Mouse (Mus musculus): ENCODE data around the gene Ppef1.
A peak's percentile ranks its signal among the peaks of the same experiment; 100 is the strongest.

The Ppef1 gene

GRCm38 (mm10) chrX:160598562-160599458 is 136.8 kb downstream of the Ppef1 start:
- peak; percentile 34 to 60 for DNase-seq (ENCODE audit: low spot score in 2 of 2)

GRCm38 (mm10) chrX:160598055-160598454 is 137.5 kb downstream of the Ppef1 start:
- DNase-seq (ENCODE audit: low spot score in 2 of 2): no peak

GRCm38 (mm10) chrX:160592933-160593332 is 142.6 kb downstream of the Ppef1 start:
- DNase-seq (ENCODE audit: low spot score in 2 of 2): no peak

DNA sequence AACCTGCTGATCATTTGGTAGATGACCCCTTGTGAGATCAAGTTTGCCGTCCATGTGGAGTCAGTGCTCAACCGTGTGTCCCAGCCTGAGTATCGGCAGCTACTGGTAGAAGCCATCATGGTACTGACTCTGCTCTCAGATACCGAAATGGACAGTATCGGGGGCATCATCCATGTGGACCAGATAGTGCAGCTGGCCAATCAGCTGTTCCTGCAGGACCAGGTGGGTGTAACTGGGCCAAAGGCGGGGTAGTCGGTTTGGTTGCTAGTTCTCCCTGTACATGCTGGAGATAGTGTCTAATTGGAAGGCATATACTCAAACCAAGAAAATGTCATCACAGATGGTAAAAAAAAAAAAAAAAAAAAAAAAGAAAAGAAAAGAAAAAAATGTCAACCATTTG is 145.4 kb downstream of the Ppef1 start:
- DNase-seq (ENCODE audit: low spot score in 2 of 2): no peak

DNA sequence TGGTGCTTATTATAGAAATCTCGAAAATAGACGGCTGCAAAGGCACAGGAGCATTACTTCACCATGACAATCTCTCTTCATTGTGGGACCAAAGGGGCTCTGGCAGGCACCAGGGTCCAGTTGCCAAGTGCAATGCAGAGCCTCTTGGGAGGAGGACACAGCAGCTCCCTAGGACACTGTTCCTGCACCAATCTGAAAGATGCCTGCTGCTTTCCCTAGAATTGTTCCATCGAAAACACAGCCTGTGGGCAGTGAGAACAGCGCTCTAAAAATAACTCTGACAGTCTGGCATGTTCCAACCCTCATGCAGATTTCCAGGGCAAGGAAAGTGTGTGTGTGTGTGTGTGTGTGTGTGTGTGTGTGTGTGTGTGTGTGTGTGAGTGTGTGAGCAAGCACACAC is 147.0 kb downstream of the Ppef1 start:
- peak in 1 of 2 experiments; percentile 28 for DNase-seq (ENCODE audit: low spot score in 2 of 2)

- DNase-seq (ENCODE audit: low spot score in 2 of 2): no peak
Observed at GRCm38 (mm10) chrX:160585110-160585509, 150.5 kb downstream of the Ppef1 start.

- DNase-seq (ENCODE audit: low spot score in 2 of 2): no peak
Observed at GRCm38 (mm10) chrX:160584148-160584838, 151.3 kb downstream of the Ppef1 start.

GRCm38 (mm10) chrX:160583589-160583988 is 152.0 kb downstream of the Ppef1 start:
- no peak for DNase-seq (ENCODE audit: low spot score in 2 of 2)

All from frontal cortex, postnatal 10 days (tissue).